Mouse (Mus musculus) spleen, postnatal 4 days (tissue): ENCODE data around the gene AI413582.
A peak's percentile ranks its signal among the peaks of the same experiment; 100 is the strongest.

Experiments used
- DNase-seq, 2 experiments: peaks; one replicate each; pipeline ENCODE4 v3.0.0; 2022; ENCODE audit warnings: low spot score in 2 of 2

AI413582 gene

GRCm38 (mm10) chr17:27555512-27556172, 9.9 kb downstream of the AI413582 start:
- peak; percentile 89 to 92 for DNase-seq

DNA sequence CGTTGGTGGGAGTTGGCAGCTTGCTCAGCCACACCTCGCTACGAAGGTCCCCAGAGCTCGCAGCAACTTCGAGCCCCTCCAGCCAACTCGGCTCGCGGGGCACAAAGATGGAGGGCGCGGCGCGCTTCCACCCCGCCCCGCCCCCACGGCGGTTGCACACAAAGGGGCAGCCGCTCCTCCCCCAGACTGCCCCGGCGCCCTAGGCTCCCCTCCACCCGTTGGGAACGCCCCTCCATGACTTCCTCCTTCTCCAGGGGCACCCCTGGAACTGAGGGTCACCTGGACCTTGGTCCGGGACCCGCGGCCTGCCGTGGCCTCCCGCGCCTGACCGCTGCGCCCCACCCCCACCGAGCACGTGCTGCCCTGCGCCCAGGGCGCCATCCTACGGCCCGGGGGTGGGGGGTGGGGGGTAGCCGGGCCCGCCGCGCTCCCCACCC, 10.5 kb downstream of the AI413582 start:
- DNase-seq = peak; percentile 77 to 89

DNA sequence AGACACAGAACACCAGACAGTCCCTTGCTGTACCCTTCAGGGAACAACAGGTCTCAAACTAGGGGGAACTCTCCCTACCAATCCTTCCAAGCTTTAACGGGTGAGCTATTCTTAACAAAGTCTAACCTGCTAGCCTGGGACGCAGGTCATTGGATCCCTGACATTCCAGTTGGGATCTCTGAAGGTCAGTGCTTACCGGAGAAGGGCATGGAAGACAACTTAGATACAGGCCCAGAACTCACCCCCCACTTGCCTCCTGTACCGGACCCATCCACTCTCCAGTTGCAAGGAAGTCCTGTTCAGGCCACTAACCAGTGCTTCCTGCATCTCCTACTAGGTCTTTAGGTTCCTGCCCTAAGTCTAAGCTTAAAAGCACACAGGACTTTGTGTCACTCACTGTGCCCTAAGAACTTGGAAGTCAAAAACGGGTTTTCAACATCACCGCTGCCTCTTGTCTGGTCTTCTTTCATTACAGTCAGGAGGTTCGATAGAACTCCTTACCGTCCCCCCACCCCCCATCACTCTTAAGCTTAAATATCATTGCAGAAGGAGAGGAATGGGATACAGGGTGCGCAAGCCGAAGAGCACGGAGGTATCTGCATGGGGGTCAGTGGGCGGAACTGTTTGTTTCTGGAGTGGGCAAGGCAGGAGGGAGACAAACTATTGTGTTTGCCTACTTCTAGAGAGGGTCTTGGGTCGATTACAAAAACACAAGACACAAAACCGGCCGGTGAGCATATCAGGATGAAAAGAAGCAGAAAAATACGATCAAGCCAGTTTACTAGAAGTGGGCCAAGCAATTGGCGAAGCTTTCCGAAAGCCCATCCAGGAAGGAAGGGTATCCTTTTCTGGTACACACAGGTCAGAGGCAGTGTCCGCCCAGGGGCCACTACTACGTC, 11.2 kb downstream of the AI413582 start:
- no peak for DNase-seq

DNA sequence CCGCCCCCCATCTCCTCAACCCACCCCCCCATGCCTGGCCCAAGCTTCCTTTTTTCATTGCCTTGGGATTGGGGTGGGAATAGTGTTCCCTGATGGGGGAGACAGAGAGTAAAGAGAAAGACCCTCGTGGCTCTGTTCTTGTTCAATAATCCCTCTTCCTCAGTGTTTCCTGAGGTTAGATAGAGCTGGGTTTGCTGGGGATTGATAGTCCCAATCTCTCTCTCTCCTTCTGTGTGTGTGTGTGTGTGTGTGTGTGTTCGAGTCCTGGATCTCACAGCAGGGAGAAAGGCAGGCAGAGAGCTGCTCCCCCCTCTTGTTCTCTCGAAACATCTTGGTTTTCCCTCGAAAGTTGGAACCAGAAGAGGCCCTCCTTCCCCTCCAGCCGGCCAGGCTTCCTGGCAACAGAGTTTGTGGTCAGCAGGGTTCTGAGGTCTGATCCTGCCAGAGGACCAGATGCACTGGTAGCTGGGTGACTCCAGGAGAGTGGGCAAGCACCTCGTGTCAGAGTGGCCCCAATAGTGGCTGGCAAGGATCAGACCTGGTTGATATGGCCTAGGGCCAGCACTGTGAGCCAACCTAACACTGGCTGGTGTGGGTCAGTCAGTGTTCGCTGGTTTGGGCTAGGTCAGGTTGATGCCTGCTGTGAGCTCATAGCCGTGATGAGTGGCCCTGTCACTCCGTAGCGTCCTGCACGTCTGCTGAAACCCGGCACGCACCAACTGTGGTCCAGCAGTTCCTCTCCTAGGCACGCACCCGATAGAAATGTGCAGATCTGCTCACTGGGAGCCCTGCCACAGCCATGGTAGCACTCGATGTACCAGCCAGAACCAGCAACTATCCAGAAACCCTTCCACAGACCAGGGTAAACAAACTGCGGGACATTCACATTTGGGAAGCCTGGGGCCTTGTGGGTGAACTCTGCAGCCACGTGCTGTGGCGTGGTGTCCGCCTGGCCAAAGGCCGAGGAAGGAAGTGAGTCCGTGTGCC, 13.0 kb downstream of the AI413582 start:
- DNase-seq = no peak

DNA sequence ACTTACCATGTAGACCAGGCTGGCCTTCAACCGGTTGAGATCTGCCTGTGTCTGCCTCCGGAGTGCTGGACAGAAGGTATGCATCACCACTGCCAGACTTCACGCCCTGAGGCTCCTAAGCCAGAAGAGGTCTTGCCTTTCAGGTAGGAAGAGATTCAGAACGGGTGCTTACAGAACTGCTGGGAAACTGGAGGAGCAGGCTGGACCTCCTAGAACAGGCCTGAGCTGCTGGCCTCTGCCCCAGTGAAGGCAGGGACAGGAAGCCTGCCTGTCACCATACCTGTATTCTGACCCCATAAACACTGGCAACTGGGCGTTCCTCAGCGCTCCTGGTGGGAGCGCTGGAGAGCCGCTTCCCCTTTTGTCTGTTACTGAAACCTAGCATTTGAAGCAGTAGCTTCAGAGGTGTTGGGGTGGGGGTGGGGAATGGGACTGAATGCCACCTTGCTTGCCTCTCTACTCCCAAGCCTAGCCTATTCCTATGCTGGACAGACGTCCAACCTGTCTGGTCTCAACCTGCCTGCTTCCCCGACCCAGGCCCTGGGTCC, 14.1 kb downstream of the AI413582 start:
- no peak for DNase-seq

- DNase-seq = no peak
Observed at GRCm38 (mm10) chr17:27549234-27549633, 16.3 kb downstream of the AI413582 start.

DNA sequence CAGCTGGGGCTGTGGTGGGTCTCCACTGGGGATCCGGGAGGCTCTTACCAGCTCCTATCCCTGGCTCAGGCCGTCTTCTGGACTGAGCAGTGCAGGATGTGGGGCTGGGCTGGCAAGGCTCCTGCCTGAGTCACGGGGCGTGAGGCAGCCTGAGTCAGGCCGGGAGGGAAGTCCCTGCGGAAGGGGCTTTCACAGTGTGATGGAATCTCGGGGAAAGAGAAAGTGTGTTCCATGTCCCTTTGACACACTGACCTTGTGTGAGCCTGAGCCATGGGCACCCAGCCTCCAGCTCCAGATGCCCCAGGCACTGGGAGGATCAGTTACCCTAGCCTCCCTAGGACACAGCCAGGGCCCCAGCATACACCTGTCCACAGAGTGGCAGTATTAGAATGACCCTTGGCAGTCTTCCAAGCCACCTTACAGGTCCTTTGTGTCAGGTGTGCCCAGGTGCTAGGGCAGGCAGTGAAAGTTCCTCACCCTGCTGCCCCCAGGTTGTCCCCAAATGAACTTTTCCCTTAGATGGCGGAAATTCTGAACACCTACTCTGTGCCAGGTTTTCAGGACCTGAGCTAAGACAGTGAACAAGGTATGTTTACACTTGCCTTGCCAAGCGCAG, 18.2 kb downstream of the AI413582 start:
- DNase-seq = no peak

DNA sequence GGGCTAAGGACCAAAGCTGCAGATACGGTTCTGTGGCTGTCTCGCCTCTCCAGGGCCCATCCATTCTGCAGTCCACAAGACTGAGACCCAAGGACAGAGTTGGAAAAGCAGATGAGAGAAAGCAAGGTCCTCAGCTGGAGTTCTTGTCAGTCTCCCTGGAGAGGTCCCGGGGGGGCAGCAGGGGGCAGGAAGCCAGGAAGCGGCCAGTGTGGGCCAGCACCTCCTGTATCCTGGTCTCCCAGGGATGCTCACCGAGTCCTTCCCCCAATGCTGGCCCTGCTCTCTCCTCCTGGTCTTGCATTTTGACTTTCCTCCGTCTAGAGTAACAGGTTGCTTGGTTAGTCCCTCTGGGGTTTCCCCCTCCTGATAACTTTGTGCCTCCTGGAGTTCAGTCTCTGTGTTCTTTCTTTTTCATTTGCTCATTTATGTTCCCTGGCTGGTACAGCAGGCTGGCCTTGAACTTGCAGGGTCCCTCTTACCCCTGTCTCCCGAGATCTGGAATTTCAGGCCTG, 18.9 kb downstream of the AI413582 start:
- no peak for DNase-seq

- no peak for DNase-seq
Observed at GRCm38 (mm10) chr17:27545991-27546390, 19.6 kb downstream of the AI413582 start.

DNA sequence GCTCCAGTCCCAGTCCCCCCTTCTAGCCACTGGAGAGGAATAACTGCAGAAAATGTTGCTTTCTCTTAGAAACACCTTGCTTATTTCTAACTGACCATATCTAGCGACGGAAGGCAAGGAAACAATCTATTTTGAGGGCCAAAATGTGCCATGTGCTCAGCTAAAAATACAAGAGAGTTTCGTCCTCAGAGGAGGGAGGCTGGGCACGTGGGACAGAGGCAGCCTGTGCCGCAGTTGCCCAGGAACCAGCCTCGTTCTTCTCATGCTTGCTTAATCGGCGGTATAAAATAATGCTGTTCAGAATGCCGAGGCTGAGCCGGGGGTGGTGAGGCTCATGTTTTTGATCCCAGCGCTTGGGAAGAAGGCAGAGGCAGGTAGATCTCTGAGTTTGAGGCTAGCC, 21.0 kb downstream of the AI413582 start:
- DNase-seq = no peak

- DNase-seq = no peak
Observed at GRCm38 (mm10) chr17:27541984-27542383, 23.6 kb downstream of the AI413582 start.

DNA sequence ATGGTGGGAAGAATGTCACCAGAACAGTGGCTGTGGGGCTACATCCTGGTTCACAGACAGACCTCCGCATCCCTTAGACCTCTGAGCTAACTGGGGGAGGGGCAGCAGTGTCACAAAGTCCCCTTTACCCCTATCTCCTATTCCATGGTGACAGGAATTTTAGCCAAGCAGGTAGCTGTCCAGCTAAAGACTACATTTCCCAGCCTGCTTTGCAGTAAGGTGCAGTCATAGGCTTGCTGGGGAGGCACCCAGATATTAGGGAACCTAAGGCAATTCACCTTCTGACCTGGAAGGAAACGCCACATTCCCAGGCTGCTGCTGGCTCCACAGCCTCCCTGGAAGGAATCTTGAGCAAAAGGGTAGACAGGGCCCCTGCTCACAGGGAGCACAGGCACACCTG, 24.3 kb downstream of the AI413582 start:
- DNase-seq = no peak

- DNase-seq = peak; percentile 87 to 97
Observed at GRCm38 (mm10) chr17:27534718-27535117, 30.8 kb downstream of the AI413582 start.

DNA sequence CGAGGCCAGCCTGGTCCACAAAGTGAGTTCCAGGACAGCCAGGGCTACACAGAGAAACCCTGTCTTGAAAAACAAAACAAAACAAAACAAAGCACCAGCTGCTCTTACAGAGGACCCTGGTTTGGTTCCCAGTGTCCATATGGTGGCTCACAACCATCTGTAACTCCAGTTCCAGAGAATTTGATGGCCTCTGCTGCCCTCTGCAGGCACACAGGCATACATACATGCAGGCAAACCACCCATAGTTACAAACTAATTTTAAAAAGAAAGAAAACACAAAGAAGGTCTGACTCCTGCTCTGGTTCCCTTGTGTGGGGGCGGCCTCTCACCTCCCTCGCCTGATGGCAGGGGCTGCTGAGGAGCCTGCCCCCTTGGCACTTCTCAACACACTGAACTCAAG, 32.2 kb downstream of the AI413582 start:
- DNase-seq = no peak

- no peak for DNase-seq
Observed at GRCm38 (mm10) chr17:27532095-27532494, 33.5 kb downstream of the AI413582 start.

- DNase-seq = no peak
Observed at GRCm38 (mm10) chr17:27528767-27529166, 36.8 kb downstream of the AI413582 start.

DNA sequence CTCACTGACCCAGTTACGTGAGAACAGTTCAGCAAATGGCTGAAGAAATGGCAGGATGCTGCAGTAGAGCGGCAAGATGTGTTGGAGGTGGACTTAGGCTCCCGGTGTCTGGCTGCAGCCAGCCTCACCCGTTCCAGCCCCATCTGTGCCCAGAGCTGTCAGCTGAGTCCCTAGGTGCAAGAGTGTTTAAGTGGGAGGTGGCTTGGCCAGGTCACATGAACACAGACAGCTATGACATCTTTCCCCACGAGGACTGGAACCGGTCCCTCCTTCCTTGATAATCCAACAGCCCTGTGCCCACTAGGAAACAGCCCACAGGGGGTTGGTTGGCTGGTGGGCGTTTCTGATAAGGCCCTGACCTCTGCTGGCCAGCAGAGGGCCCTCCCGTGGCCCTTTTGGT, 37.5 kb downstream of the AI413582 start:
- no peak for DNase-seq

- DNase-seq = peak in 1 of 2 experiments; percentile 44
Observed at GRCm38 (mm10) chr17:27527188-27527587, 38.4 kb downstream of the AI413582 start.

DNA sequence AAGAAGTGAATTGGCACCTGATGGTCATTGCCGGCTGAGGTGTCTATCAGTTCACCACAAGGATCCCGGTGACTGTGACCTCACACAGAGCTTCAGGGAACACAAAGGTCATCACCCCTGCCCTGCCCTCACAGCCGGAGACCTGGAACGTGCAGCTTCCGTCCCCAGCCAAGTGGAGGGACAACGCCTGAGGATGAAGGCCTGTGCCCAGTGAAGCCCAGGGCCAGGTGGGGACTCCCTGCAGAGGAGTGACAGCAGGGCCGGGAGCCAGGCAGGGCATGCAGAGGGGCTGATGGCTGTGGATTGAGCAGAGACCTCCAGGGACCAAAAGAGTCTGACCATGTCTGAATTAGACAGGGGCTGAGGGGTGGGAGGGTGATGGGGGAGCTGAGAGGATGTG, 42.4 kb downstream of the AI413582 start:
- no peak for DNase-seq

- no peak for DNase-seq
Observed at GRCm38 (mm10) chr17:27521303-27521702, 44.3 kb downstream of the AI413582 start, which contains the start of gene Grm4. Gene Grm4, minus strand, starts transcription at chr17:27521403.

DNA sequence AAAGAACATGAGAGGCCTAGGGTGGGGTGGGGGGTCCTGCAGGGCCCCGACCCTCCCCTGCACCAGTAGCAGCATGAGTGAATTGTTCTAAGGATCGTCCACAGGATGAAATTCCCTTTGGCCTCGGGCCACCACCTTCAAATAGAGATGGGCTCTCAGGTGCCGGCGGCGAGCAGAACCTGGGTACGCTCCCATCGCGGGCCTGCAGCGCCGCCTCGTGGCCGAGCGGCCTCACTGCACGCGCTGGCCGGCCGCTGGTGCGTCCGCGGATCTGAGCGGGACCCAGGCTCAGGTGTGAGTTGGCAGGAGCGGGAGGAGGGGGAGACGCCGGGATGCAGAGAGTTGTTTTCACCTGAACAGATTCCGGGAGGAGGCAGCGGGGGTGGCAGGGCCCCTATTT, 45.0 kb downstream of the AI413582 start:
- peak in 1 of 2 experiments; percentile 85 for DNase-seq
